Mouse (Mus musculus) G1E-ER4 (cell line): ENCODE data around the gene Prorsd1. TPM values are rescaled to one million over a fixed set of nuclear protein-coding genes. Genes with fewer than 3 reads are reported as not detected.

Experiments used
- GATA1 ChIP-seq: IDR thresholded peaks from one replicate; pipeline ENCODE4 v1.8.0; 2012; ENCODE audit warnings: low read length, inconsistent platforms
- polyA plus RNA-seq: library from polyadenylated mRNA; stranded (reverse); fragments of >175 nt; gene quantifications from 2 replicates; pipeline ENCODE4 v1.2.3, GENCODE M21; 2012

Gene Prorsd1
- polyA plus RNA-seq, result 9.8 and 16.9 TPM in 2 replicates

- no peak for TF ChIP-seq GATA1
Observed at GRCm38 (mm10) chr11:29514682-29515412, at the start of gene Prorsd1. Gene Prorsd1, minus strand, starts transcription at chr11:29515033.

- no peak for TF ChIP-seq GATA1
Observed at GRCm38 (mm10) chr11:29563406-29563805, 48.6 kb upstream of the Prorsd1 start.

- TF ChIP-seq GATA1, result no peak
Observed at GRCm38 (mm10) chr11:29560990-29561389, 46.2 kb upstream of the Prorsd1 start.

- no peak for TF ChIP-seq GATA1
Observed at GRCm38 (mm10) chr11:29560452-29560851, 45.6 kb upstream of the Prorsd1 start.

GRCm38 (mm10) chr11:29549425-29549778 lies 34.6 kb upstream of the Prorsd1 start:
- TF ChIP-seq GATA1, result no peak

- no peak for TF ChIP-seq GATA1
Observed at GRCm38 (mm10) chr11:29548504-29549424, 33.9 kb upstream of the Prorsd1 start.

- no peak for TF ChIP-seq GATA1
Observed at GRCm38 (mm10) chr11:29547752-29548503, 33.1 kb upstream of the Prorsd1 start, which contains the start of the genes Clhc1 and Rps27a. Gene Clhc1, plus strand, starts transcription at chr11:29547950. Gene Rps27a, minus strand, starts transcription at chr11:29548109.

- no peak for TF ChIP-seq GATA1
Observed at GRCm38 (mm10) chr11:29547249-29547751, 32.5 kb upstream of the Prorsd1 start.

- no peak for TF ChIP-seq GATA1
Observed at GRCm38 (mm10) chr11:29546762-29547161, 31.9 kb upstream of the Prorsd1 start.

GRCm38 (mm10) chr11:29544225-29544945 lies 29.6 kb upstream of the Prorsd1 start:
- no peak for TF ChIP-seq GATA1

- TF ChIP-seq GATA1, result no peak
Observed at GRCm38 (mm10) chr11:29538201-29538600, 23.4 kb upstream of the Prorsd1 start.

- no peak for TF ChIP-seq GATA1
Observed at GRCm38 (mm10) chr11:29525988-29526794, 11.4 kb upstream of the Prorsd1 start, which contains the start of gene Mtif2. Gene Mtif2, plus strand, starts transcription at chr11:29526408.

GRCm38 (mm10) chr11:29514325-29514681 lies 530 bp downstream of the Prorsd1 start:
- TF ChIP-seq GATA1, result no peak
